Mouse (Mus musculus): ENCODE results near the gene Gm45618.

DNA sequence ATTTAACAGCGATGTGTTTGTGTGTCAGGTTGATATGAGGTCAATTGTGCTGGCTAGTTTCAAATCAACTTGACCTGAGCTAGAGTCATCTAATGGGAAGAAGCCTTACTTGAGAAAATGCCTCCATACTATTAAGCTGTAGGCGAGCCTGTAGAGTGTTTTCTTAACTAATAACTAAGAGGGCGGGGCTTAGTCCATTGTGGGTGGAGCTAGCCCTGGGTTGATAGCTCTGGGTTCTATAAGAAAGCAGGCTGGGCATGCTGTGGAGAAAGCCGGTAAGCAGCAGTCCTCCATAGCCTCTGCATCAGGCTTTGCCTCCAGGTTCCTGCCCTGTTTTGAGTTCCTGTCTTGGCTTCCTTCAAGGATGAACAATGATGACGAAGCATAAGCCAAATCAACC, 15.8 kb downstream of the Gm45618 start:
- no peak for TF ChIP-seq CTCF (IDR thresholded peaks at IDR 0.05; ENCODE audit: extremely low read depth, insufficient read length, insufficient replicate concordance, low read depth, low read length)
- TF ChIP-seq POLR2A (IDR thresholded peaks at IDR 0.05; ENCODE audit: low read depth, low read length): no peak

Measured in small intestine, adult 2 months (tissue).